Mouse (Mus musculus): ENCODE measurements around the gene Slc25a12.

Gene Slc25a12

GRCm38 (mm10) chr2:71250841-71251240, 116.7 kb downstream of the Slc25a12 start:
- peak; percentile 57 for DNase-seq (ENCODE audit: low spot score)

- DNase-seq (ENCODE audit: low spot score), result no peak
Observed at GRCm38 (mm10) chr2:71248071-71248470, 119.5 kb downstream of the Slc25a12 start.

DNA sequence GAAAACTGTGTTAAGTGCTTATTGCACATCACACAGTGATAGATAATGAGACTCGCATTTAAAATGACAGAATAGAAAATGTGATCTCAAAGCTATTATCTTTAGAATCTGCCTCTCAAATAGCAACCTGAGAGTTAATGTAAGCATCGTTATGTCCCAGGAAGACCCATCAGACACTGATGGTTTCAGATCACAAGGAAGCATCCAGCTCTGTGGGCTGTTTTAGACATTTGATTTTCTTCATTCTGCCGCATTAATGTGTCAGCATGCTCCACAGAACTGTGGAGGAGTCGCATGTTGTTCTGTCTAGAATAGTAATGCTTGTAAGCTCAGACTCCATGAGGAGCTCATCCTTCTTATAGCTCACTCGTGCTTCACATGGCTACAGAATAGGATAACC, 121.5 kb downstream of the Slc25a12 start:
- DNase-seq (ENCODE audit: low spot score), result no peak

DNA sequence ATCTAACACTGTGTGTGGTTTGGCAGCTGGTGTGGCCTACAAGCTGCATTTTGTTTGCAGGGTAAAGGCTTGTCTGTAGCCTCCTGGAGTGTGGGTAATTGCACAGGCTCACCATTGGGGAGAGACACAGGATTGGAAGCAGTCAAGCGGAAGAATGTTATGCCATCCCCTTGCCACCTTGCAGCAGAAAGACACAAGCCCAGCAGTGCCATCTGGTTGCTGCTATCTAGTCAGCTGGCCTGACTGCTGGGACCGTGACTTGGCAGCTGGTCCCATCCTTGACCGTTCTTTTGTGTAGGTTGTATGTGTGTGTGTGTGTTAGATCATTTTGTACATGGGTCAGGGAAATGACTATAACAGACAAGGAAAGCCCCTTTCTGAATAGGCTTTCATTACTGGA, 122.1 kb downstream of the Slc25a12 start:
- no peak for DNase-seq (ENCODE audit: low spot score)

- DNase-seq (ENCODE audit: low spot score), result no peak
Observed at GRCm38 (mm10) chr2:71244807-71245206, 122.7 kb downstream of the Slc25a12 start.

DNA sequence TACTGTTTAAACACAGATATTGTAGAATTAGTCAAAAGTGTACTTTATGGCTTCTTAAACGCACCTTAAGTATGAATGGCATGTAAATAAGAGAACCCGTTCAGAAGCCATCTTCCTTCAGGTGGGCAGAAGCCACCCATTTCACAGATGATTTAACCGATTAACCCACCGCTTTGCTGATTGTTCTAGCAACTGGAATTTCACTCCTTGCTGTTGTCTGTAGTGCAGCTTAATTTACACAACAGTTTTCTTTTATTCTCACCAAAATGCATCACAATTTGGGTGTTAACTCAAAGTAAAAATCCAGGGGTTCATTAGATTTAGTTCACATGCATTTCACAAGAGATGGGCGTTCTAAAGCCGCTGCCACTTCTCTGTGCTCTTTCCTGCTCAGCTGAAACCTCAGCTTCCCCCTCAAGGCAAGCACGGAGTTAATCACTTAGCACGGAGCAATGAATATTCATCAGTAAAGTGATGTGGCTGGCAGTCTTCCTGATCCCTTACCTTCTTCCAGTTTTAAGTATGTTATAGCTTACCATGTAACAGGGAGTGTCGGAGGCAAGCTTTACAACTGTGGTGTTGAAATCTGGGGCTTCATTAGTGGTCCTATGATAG, 124.4 kb downstream of the Slc25a12 start:
- no peak for DNase-seq (ENCODE audit: low spot score)

- no peak for DNase-seq (ENCODE audit: low spot score)
Observed at GRCm38 (mm10) chr2:71242180-71242579, 125.4 kb downstream of the Slc25a12 start.

DNA sequence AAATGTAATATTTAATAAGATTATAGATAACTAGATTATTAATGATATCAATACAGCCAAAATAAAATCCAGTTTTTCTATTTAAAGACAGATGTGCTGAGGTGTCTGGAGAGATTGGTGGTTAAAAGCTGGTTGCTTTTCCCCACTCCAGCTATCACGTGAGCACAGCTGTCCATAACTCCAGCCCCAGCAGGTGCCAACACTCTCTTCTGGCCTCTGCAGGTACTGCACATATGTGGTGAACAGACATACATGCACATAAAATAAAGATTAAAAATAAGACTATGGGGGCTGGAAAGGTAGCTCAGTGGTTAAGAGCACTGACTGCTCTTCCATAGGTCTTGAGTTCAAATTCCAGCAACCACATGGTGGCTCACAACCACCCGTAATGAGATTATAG, 126.0 kb downstream of the Slc25a12 start:
- no peak for DNase-seq (ENCODE audit: low spot score)

GRCm38 (mm10) chr2:71236009-71236408, 131.5 kb downstream of the Slc25a12 start:
- DNase-seq (ENCODE audit: low spot score), result no peak

DNA sequence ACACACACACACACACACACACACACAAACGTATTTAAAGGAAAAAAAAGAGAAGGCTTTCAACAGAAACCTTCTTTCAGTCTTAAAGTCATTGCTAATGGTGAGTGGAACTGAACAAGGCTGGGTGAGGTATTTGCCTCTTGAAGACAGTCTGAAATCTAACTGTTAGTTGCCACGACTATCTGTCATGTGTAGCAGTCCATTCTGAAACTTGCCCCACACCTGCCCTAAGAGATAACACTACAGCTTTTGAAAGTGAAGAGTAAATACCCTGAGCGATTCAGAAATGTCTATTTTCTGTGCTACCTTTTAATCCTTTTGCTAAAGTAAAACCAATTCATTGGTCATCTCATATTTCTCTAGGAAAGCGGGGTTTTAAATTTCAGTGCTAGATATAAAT, 132.1 kb downstream of the Slc25a12 start:
- DNase-seq (ENCODE audit: low spot score), result no peak

DNA sequence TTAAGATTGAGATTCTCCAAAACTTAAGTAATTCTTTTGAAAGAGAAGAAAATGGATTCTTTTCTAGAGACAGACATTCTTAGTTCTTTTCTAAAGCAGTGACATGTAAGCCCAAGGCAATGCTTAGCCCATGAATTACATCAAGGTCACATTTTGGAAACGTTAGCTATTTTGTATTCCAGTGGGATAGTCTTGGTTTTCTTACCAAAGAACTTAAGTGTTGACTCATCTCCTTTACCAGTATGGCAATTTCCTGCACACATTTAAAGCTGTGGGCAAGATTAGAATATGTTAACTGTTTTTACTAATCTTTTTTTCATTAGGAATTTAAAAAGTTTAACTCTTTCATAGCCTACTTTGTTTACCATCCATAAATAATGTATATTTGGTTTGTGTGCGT, 134.6 kb downstream of the Slc25a12 start:
- DNase-seq (ENCODE audit: low spot score), result no peak

DNA sequence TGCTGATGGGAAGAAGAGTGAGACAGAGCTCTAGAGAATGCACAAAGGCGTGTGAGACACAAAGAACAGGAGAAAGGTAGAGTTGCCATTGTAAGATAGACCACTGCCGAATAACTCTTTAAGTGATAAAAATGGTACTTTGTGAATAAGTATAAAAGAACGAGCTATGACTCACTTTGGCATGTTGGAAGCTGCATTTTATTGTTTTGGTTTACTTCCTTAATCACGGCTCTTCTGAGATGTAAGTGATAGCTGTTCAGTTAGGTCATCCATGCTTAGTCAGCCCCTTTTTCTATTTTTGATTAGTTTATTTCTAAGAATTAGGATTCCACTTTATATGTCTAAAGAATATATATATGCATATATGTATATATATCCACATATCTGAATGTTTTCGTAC, 135.6 kb downstream of the Slc25a12 start:
- no peak for DNase-seq (ENCODE audit: low spot score)

DNA sequence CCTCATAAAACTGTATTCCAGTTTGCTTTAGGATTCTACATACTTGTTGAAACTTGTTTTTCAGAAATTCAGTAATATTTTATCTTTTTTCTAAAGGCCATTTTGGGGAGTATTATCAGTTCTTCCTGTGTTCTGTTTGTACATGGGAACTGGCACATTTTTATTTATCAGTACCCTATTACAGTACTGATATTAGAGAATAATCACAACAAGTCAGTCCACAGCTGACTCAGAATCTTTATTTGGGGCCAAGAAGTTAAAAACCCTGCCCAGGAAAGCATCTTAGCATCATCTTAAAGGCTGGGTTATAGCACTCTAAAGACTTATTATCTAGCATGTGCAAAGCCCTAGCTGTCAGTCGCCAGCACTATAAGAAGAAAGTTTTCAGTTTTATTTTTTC, 137.9 kb downstream of the Slc25a12 start:
- no peak for DNase-seq (ENCODE audit: low spot score)

DNA sequence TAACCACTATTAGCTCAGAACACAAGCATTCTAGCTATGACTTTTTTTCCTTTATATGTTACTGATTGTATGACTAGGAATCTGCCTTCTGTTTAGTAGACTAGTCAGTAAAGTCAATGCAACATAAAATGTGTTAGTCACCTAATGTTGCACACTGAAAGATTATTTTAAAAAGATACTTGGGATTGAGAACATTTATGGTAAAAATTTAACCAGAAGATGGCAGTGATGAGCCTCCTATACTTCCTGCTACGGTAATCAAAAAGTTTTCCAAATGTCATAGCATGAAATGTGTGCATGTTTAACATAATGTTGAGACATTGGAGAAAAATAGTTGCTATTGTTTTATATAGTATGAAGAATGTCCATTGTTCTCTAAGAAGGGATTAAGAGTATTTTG, 140.2 kb downstream of the Slc25a12 start:
- DNase-seq (ENCODE audit: low spot score), result no peak

All from embryo, embryonic 10 days (tissue).